Mouse (Mus musculus) liver, postnatal 0 days (tissue): Measurements from ENCODE around the gene Slc6a9. TPM values are rescaled to one million over a fixed set of nuclear protein-coding genes. Genes with fewer than 3 reads are reported as not detected.

ENCODE experiments used
- ATAC-seq: fragments of 200-750 bp; cut with Nextera tagmentation; 2 replicates; pipeline ENCODE4 v1.8.0; 2017; ENCODE audit warnings: mild to moderate bottlenecking, moderate library complexity
- DNase-seq: peaks from one replicate; pipeline ENCODE4 v3.0.0-alpha.2; 2016
- H3K27ac ChIP-seq: fragments of 300-500 bp; sonication (generic); 2 replicates; pipeline ENCODE4 v1.5.1; 2014; ENCODE audit warnings: antibody characterized with exemption, moderate library complexity, mild to moderate bottlenecking, low read depth
- H3K27me3 ChIP-seq: fragments of 300-500 bp; sonication (generic); 2 replicates; pipeline ENCODE4 v1.6.1; 2014; ENCODE audit warnings: low read length, control low read depth, mixed read lengths; ENCODE audit not compliant: insufficient read depth
- H3K36me3 ChIP-seq: fragments of 300-500 bp; sonication (generic); replicated peaks from 2 replicates; pipeline ENCODE4 v1.6.1; 2014; ENCODE audit warnings: mild to moderate bottlenecking, control low read depth, low read length, moderate library complexity, mixed read lengths; ENCODE audit not compliant: insufficient read depth
- H3K4me1 ChIP-seq: fragments of 300-500 bp; sonication (generic); 2 replicates; pipeline ENCODE4 v1.6.1; 2014; ENCODE audit warnings: antibody characterized with exemption, mild to moderate bottlenecking, control low read depth; ENCODE audit not compliant: insufficient read depth
- H3K4me2 ChIP-seq: fragments of 300-500 bp; sonication (generic); 2 replicates; pipeline ENCODE4 v1.6.1; 2014; ENCODE audit warnings: low read depth, mild to moderate bottlenecking, low read length, moderate library complexity, mixed read lengths
- H3K4me3 ChIP-seq: fragments of 300-500 bp; sonication (generic); 2 replicates; pipeline ENCODE4 v1.5.1; 2014; ENCODE audit warnings: low read depth, low read length
- H3K9ac ChIP-seq: fragments of 300-500 bp; sonication (generic); replicated peaks from 2 replicates; pipeline ENCODE4 v1.6.1; 2014; ENCODE audit warnings: mild to moderate bottlenecking, moderate library complexity
- H3K9me3 ChIP-seq: fragments of 300-500 bp; sonication (generic); 2 replicates; pipeline ENCODE4 v1.6.1; 2016; ENCODE audit warnings: mild to moderate bottlenecking, control low read depth, low read length, mixed read lengths
- CTCF ChIP-seq: sonication (generic); IDR thresholded peaks from 2 replicates; pipeline ENCODE4 v1.5.1; 2016; ENCODE audit warnings: antibody characterized with exemption, low read depth
- EP300 ChIP-seq: IDR thresholded peaks from 2 replicates; pipeline ENCODE4 v1.6.1; 2016; ENCODE audit warnings: antibody characterized with exemption, low read depth, mild to moderate bottlenecking
- WGBS: fragments of 180-500 bp; shearing (Covaris S2); extraction: QIAGEN DNeasy Blood & Tissue Kit; methylation state at CpG from one replicate; pipeline ENCODE4 v1.1.7; 2014; ENCODE audit not compliant: insufficient replicate concordance; 5-methylcytosine and 5-hydroxymethylcytosine counted together
- polyA plus RNA-seq: library from polyadenylated mRNA; unstranded; fragments of >200 nt; fragmentation: Nextera tagmentation; extraction: Ambion mirVana; gene quantifications from 2 replicates; pipeline ENCODE4 v1.2.1, GENCODE M21; 2015

Slc6a9 gene
- polyA plus RNA-seq, 1 experiment from 2014 or later, result 19.5 TPM

DNA sequence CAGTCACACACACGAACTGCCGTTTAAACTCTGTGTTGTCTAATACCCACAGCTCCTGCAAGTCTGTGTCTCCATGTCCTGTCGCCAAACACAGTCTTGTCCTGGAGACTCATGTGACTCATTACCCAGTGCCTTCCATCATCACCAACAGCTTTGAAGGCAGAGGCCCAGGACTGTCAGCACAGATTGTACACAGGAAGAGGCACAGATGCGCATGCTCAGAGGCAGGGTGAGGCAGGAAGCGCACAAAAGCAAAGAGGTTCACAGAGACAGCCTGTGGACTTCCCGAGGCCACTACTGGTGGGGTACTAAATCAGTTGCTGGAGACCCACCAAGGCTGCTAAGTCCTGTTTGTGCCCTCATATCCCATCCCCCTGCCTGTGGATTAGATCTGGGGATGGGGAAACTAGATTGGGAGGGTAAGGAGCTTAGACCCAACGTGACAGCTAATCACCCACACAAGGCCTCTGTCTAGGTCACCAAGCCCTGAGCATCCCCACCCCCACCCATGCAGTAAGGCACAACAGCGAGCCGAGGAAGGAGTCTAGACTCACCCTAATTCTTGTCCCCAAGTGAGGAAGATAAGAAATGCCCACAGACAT lies 20.6 kb upstream of the Slc6a9 start:
- no peak for DNase-seq
- 46% methylated on average over 9 of the region's 9 CpGs for WGBS
- Histone ChIP-seq H3K4me1 (no peaks in the 10 kb centered on the region), H3K4me3 (no peak overlapping the region), H3K9me3 (no peaks in the 10 kb centered on the region), H3K36me3 (no peaks in the 10 kb centered on the region), H3K9ac (no peak overlapping the region), H3K4me2 (no peak overlapping the region), H3K27me3 (no peaks in the 10 kb centered on the region), H3K27ac (no peak overlapping the region)
- ATAC-seq, result no peak
- TF ChIP-seq EP300, result no peak

- Histone ChIP-seq H3K4me1 (no peaks in the 10 kb centered on the region), H3K27ac (no peak overlapping the region), H3K9ac (no peak overlapping the region), H3K27me3 (no peaks in the 10 kb centered on the region), H3K9me3 (no peaks in the 10 kb centered on the region), H3K4me3 (no peak overlapping the region), H3K4me2 (no peak overlapping the region), H3K36me3 (no peaks in the 10 kb centered on the region)
- 64% methylated on average over 4 of the region's 4 CpGs for WGBS
- ATAC-seq, result no peak
- TF ChIP-seq EP300 (no peak), CTCF (no peak)
- DNase-seq, result no peak
Measured at GRCm38 (mm10) chr4:117814333-117814732, 20.0 kb upstream of the Slc6a9 start.

- ATAC-seq (no peak), DNase-seq (no peak)
- H3K9ac ChIP-seq, result no peak overlapping the region
- no peak overlapping the region for H3K4me3 ChIP-seq
- no peak overlapping the region for H3K27ac ChIP-seq
- H3K27me3 ChIP-seq, result no peaks in the 10 kb centered on the region
- H3K9me3 ChIP-seq, result no peaks in the 10 kb centered on the region
- H3K4me1 ChIP-seq, result no peaks in the 10 kb centered on the region
- H3K4me2 ChIP-seq, result no peak overlapping the region
- H3K36me3 ChIP-seq, result no peaks in the 10 kb centered on the region
- WGBS, result 71% methylated on average over 5 of the region's 5 CpGs
- TF ChIP-seq EP300, result no peak
- no peak for TF ChIP-seq CTCF
Measured at GRCm38 (mm10) chr4:117816776-117817175, 17.5 kb upstream of the Slc6a9 start.

DNA sequence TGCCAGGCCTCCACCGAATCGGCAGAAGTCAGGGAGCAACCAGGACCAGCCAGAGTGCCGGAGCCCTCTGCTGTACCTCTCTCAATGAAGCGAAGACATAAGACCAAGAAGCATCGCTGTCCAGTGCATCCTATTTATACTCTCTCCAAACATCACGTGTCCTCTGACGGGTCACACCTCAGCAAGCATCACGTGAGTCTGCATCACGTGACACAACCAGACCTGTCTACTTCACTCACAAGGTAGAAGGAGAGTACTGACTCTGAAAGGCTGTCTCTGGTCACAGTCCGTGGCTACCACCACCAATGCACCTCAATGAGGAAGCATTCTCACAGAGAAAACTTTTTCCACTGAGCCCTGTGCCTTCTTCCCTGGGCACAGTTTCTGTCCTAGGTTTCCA lies 16.3 kb upstream of the Slc6a9 start:
- no peak for ATAC-seq
- 87% methylated on average over 10 of the region's 10 CpGs for WGBS

DNA sequence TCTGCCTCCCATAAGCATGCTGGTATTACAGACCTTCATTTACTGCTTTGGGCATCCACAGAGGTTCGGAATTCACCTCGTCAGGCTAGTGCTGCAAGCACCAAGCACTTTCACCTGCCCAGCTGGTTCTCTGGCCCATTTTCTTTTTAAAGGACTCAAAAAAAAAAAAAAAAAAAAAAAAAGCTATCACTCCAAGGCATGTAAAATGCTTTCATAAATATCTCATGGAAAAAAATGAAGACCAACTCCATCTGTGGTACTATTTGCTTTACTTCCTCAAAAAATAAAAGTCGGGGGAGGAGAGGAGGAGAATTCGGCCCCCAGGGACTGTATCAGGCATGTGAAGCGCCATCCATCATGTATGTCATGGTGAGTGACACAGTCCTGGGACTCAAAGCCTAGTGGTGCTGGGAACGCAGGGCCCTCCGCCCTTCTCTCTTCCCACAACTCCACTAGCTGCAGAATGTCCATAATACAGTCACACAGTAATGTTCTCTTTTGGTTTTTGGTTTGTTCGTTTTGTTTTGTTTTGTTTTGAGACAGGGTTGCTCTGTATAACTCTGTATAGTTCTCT lies 5.6 kb upstream of the Slc6a9 start:
- H3K9me3 ChIP-seq, result no peaks in the 10 kb centered on the region
- DNase-seq (no peak), ATAC-seq (no peak)
- H3K4me1 ChIP-seq, result peaks cover 44% of the 10 kb centered on the region
- H3K4me2 ChIP-seq, result no peak overlapping the region
- no peak for TF ChIP-seq EP300
- TF ChIP-seq CTCF, result no peak
- peak overlapping the region; percentile 84; the same call in 1 of the 2 replicates for H3K27ac ChIP-seq
- no peak overlapping the region for H3K9ac ChIP-seq
- no peaks in the 10 kb centered on the region for H3K36me3 ChIP-seq
- 0 out of 2 replicates have a peak, but pooled peaks cover 3% of the 10 kb centered on the region for H3K27me3 ChIP-seq
- no peak overlapping the region for H3K4me3 ChIP-seq
- 52% methylated on average over 8 of the region's 8 CpGs for WGBS

More for the DNA sequence above, 16.3 kb upstream of the Slc6a9 start:
- Histone ChIP-seq H3K4me1 (no peaks in the 10 kb centered on the region), H3K27ac (no peak overlapping the region), H3K9ac (no peak overlapping the region), H3K27me3 (no peaks in the 10 kb centered on the region), H3K4me3 (no peak overlapping the region), H3K4me2 (no peak overlapping the region), H3K9me3 (no peaks in the 10 kb centered on the region), H3K36me3 (no peaks in the 10 kb centered on the region)
- DNase-seq, result no peak
- TF ChIP-seq CTCF (no peak), EP300 (no peak)

GRCm38 (mm10) chr4:117829260-117830123 lies 4.8 kb upstream of the Slc6a9 start:
- 0 out of 2 replicates have a peak, but pooled peaks cover 3% of the 10 kb centered on the region for H3K27me3 ChIP-seq

More at GRCm38 (mm10) chr4:117829260-117830123, 4.8 kb upstream of the Slc6a9 start:
- DNase-seq, result peak; percentile 83
- Histone ChIP-seq H3K9me3 (no peaks in the 10 kb centered on the region), H3K4me3 (peak overlapping the region; percentile 24), H3K9ac (peak overlapping the region; percentile 66), H3K36me3 (no peaks in the 10 kb centered on the region), H3K4me1 (peaks cover 45% of the 10 kb centered on the region), H3K27ac (peak overlapping the region; percentile 84), H3K4me2 (peak overlapping the region; percentile 73)
- TF ChIP-seq EP300 (peak; percentile 67; the same call in 1 of the 2 replicates), CTCF (peak; percentile 98)
- 10% methylated on average over 12 of the region's 12 CpGs for WGBS
- peak; percentile 59 for ATAC-seq
